Mouse (Mus musculus) CH12F3 (cell line): Measurements from ENCODE around the gene Yif1b.

Source experiments
- in situ Hi-C: fragments of 300-500 bp; cut with MboI; formaldehyde crosslinking; loops from 2 replicates; pipeline ENCODE4 v1.14.3; 2020; ENCODE audit warnings: low sequenced_read_pairs

The Yif1b gene

GRCm38 (mm10) chr7:29296998-29297397 is 58.9 kb downstream of the Yif1b start:
- in situ Hi-C loops: no loop called here
